9 mouse cellular contexts compared by ENCODE assay signal in genomic region chr5:66968925-66969711, GRCm38 (mm10).
DNase-seq lines count a peak whose midpoint lies in the region; ATAC-seq lines count a peak whose summit lies in the region.
"Had no signal": no experiment of that assay in that cellular context is flagged by ENCODE, and none has a peak within 500 bp of the region (broad histone marks: within the 10 kb centered on the region; RNA-seq: fewer than 3 reads in every experiment).

No protein-coding gene starts in this region.

- no peaks in the 10 kb centered on the region for H3K36me3 ChIP-seq in forebrain, embryonic 10.5 days (replicated peaks)
- H3K36me3 ChIP-seq in kidney, embryonic 15.5 days = no peaks in the 10 kb centered on the region
- no peaks in the 10 kb centered on the region for H3K36me3 ChIP-seq in neural tube, embryonic 13.5 days
- H3K36me3 ChIP-seq: G1E had no signal

- WGBS in forebrain, embryonic 10.5 days = 70% methylated on average over 19 of the region's 19 CpGs
- 63% methylated on average over 19 of the region's 19 CpGs for WGBS in kidney, embryonic 15.5 days
- 37% methylated on average over 19 of the region's 19 CpGs for WGBS in neural tube, embryonic 13.5 days

- peak overlapping the region; percentile 31 for H3K4me3 ChIP-seq in forebrain, embryonic 10.5 days
- H3K4me3 ChIP-seq in kidney, embryonic 15.5 days (replicated peaks) = no peak overlapping the region
- peak overlapping the region; percentile 19 for H3K4me3 ChIP-seq in neural tube, embryonic 13.5 days

- ATAC-seq in kidney, embryonic 15.5 days (replicated peaks; ENCODE audit: low FRiP score) = 0 out of 2 replicates have a peak, but pooled peaks have one; percentile 54
- no peak for ATAC-seq in neural tube, embryonic 13.5 days (ENCODE audit: low read depth)

- H3K27ac ChIP-seq in forebrain, embryonic 10.5 days = peak overlapping the region; percentile 82
- 0 out of 2 replicates have a peak overlapping the region, but pooled peaks have one; percentile 66 for H3K27ac ChIP-seq in kidney, embryonic 15.5 days
- H3K27ac ChIP-seq in neural tube, embryonic 13.5 days (replicated peaks) = peak overlapping the region; percentile 76

- DNase-seq in kidney, adult 9 months = peak; percentile 43
- DNase-seq in kidney, postnatal 25 days = no peak
- no peak for DNase-seq in forebrain, embryonic 10.5 days (ENCODE audit: extremely low spot score, low spot score)
- DNase-seq in layer of hippocampus, postnatal 25 days (ENCODE audit: extremely low spot score in 1 of 2, low spot score in 1 of 2) = no peak
- DNase-seq in left cerebral cortex, postnatal 25 days (ENCODE audit: low spot score in 2 of 2) = no peak
- no peak for DNase-seq in frontal cortex, postnatal 36 days (ENCODE audit: low spot score in 2 of 2)

- no peaks in the 10 kb centered on the region for H3K27me3 ChIP-seq in forebrain, embryonic 10.5 days (ENCODE audit: poor library complexity, severe bottlenecking)
- no peaks in the 10 kb centered on the region for H3K27me3 ChIP-seq in kidney, embryonic 15.5 days
- no peaks in the 10 kb centered on the region for H3K27me3 ChIP-seq in neural tube, embryonic 13.5 days

- peaks cover 41% of the 10 kb centered on the region for H3K4me1 ChIP-seq in forebrain, embryonic 10.5 days
- H3K4me1 ChIP-seq in kidney, embryonic 15.5 days = peaks cover 27% of the 10 kb centered on the region
- H3K4me1 ChIP-seq in neural tube, embryonic 13.5 days (replicated peaks) = peaks cover 52% of the 10 kb centered on the region

- H3K9ac ChIP-seq in kidney, embryonic 15.5 days = no peak overlapping the region
- peak overlapping the region; percentile 52 for H3K9ac ChIP-seq in neural tube, embryonic 13.5 days

- peak overlapping the region; percentile 50 for H3K4me2 ChIP-seq in kidney, embryonic 15.5 days
- H3K4me2 ChIP-seq in neural tube, embryonic 13.5 days = peak overlapping the region; percentile 59

- intact Hi-C loops in left cerebral cortex, postnatal 25 days (cut with DNase I) = loop anchor here (5.0 kb wide), 1 partner anchor 67 kb away; no protein-coding TSS in a partner anchor

- no peaks in the 10 kb centered on the region for H3K9me3 ChIP-seq in forebrain, embryonic 10.5 days
- no peaks in the 10 kb centered on the region for H3K9me3 ChIP-seq in kidney, embryonic 15.5 days (replicated peaks)
- H3K9me3 ChIP-seq in neural tube, embryonic 13.5 days = no peaks in the 10 kb centered on the region
